Mouse (Mus musculus): ENCODE measurements at regions not wholly inside any gene's neighbourhood (a gene's known extent, or its start where the extent isn't known, plus 50 kb on each side); places are given as distances from the start of the nearest gene placed in this dataset.

DNA sequence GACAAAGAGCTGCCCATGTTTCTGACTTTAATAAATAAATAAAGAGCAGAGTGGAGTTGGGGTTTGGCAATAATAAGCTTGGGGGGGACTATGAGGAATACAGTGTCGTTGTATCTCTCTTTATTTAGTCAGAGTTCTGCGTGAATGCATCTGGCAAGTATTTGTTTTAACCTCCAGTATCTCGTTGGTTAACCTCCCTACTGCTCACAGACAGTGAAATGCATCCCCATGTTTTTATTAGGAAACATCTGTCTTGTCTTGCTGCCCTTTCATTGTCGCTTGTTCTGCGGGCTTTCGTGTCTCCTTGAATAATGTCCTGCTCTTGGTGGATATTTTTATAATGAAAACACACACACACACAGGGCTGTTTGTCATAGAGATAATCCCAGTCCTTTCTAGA, 118.8 kb upstream of the Ccdc54 start:
- no peak for DNase-seq (ENCODE audit: low spot score in 2 of 2)

DNA sequence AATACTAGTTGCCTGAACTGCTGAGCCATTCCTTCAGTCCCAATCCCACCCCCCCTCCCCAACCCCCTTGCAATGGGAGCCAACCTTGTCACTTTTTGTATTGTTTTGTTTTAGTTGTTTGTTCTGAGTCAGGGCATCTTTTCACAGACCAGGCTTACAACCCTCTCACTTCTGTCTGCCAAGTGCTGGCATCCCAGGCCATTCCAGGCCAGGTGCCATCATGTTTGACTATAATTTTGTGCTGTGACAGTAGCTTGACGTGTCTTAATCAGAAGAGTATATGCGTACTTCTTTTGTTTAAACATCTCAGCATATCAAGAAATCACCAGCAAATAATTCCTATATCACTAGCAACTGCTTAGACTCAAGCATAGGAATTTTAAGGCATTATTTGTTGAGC, 117.0 kb upstream of the Ccdc54 start:
- DNase-seq (ENCODE audit: low spot score in 2 of 2) = no peak

DNA sequence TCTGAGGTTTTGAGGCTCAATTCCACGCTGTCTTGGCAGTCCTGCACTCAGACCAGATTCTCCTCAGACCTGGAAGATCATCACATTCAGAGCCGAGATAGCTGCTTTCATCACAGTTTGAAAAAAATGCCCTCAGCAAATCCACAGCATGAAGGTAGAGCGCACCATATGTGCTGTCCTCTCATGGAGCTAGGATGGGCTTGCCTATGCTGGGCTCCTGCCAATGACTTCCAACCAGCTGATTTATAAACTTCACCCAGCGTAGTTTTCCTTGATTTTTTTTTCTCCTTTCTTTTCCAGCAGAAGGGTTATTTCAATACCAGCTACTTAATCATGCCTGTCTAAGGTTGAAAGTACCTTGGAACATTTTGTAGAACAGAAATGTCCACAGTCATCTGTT, 115.0 kb upstream of the Ccdc54 start:
- no peak for DNase-seq (ENCODE audit: low spot score in 2 of 2)

DNA sequence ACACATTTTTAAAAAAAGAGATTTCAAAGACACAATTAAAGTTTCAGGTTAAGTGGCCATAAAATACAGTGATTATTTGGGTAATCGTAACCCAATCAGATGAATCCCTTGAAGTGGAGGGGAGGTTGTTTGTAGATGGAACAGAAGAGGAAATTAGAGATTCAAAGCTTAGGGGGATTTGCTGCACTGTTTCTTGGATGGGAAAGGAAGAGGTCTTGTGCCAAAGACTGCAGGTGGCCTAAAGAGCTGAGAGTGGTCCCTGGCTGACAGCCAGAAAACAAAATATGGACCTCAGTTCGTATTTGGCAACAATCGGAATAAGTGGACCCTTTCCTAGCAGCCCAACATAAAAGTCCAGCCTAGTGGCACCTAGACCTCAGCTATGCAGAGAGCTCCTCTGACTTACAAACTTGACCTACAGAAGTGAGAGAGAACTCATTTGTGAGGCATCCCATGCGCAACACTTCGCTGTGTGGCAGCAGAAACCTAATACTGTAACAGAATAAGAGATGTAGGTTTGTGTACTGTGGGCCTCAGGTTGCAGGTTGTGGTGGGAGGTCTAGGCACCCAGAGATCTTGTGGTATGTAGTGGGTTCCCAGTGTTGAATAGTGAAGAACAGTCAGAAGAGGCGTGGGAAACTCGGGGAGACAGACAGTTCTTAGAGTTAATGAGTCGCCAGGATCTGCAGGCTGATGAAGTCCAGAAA, 110.0 kb upstream of the Ccdc54 start:
- DNase-seq (ENCODE audit: low spot score in 2 of 2) = no peak

DNA sequence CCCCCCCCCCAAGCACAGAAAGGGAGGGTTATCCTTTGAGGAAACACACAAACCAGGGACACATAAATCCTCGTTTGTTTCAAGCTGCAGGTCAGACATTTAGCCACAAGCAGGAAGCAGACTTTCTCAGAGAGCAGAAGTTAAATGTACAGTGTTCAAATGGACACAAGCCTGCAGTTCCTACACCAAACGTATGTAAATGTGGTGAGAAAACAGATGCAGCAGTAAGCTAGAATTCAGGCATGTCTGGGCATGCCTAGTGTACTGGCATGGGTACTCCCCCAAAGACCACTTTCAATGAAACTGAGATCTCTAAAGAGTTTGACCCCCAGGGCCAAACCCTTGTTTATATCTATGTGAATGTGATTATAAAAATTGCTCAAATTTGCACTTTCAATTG, 109.2 kb upstream of the Ccdc54 start:
- no peak for DNase-seq (ENCODE audit: low spot score in 2 of 2)

DNA sequence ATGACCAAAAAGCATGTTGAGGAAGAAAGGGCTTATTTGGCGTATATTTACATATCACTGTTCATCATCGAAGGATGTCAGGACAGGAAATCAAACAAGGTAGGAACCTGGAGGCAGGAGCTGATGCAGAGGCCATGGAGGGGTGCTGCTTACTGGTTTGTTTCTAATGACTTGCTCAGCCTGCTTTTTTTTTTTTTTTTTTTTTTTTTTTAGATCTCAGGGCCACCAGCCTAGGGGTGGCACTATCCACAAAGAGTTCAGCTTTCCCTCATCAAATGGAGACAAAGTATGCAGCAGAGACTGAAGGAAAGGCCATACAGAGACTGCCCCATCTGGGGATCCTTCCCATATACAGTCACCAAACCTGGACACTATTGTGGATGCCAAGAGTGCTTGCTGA, 106.8 kb upstream of the Ccdc54 start:
- DNase-seq (ENCODE audit: low spot score in 2 of 2) = no peak

DNA sequence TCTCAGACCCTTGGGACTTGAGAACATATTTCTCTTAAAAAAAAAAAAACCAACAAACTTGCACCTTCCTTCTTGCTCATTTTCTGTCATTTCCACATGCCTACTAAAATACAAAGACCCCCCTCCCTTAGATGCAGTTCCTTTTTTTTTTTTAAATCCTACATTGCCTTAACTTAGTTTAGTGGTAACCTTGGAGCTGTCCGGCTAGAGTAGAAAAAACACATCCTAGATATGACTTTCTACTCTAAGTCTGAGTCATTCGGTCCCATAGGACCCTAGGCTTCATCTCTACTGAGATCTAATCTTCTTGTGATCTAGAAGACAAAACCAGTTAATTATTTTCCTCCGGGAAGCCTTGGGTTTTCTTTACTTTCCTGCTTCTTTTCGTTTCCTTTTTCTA, 105.1 kb upstream of the Ccdc54 start:
- no peak for DNase-seq (ENCODE audit: low spot score in 2 of 2)

DNA sequence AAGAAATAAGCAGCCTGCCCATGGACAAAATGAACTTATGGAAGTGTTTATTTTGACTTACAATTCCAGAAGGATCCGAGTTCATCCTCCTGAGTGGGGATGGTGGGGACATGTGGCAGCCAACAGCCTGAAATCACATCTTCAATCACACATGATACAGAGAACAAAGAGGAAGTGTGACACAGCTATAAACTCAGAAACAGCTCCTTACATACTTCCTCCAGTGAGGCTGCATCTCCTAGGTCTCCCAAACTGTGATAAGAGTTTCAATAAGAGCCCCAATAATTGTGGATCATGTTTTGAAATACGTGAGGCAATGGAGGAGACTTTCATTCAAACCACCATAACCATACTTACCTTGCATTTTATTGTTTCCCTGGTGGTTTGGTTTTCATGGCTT, 103.1 kb upstream of the Ccdc54 start:
- DNase-seq (ENCODE audit: low spot score in 2 of 2) = no peak

DNA sequence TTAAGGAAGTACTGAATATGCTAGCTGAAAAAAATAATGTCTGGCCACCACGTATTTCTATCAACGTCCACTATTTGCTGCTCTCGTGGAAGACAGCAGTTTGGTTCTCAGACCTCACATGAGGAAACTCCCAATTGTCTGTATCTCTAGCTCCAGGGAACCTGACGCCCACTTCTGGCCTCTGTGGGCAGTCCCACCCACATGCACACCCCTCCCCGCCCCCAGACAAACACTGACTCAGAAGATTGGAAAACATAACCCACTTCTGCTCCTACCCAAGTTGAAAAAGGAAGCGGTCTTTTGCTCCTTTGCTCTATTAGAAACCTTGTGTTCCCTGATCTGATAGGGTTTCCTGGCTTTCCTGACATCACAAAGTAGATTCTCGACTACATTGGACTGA, 99.9 kb upstream of the Ccdc54 start:
- no peak for DNase-seq (ENCODE audit: low spot score in 2 of 2)

DNA sequence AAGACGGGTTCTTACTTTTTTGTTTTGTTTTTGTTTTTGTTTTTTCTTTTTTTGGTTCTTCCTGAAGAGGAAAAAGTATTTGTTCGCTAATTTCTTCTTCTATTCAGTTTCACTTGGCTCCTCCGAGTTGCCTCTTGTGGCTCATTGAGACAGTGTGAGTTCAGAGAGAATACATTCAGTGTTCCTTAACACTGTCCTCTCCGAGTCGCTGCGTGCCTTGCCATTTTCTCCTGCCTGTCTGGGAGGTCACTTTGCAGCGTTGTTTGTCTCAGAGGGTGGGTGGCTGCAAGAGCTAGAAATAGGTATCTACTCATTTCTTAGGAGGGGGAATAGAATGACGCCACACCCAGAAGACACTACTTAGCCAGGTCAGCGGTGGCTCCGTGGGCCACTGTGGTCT, 98.6 kb upstream of the Ccdc54 start:
- DNase-seq (ENCODE audit: low spot score in 2 of 2) = no peak

DNA sequence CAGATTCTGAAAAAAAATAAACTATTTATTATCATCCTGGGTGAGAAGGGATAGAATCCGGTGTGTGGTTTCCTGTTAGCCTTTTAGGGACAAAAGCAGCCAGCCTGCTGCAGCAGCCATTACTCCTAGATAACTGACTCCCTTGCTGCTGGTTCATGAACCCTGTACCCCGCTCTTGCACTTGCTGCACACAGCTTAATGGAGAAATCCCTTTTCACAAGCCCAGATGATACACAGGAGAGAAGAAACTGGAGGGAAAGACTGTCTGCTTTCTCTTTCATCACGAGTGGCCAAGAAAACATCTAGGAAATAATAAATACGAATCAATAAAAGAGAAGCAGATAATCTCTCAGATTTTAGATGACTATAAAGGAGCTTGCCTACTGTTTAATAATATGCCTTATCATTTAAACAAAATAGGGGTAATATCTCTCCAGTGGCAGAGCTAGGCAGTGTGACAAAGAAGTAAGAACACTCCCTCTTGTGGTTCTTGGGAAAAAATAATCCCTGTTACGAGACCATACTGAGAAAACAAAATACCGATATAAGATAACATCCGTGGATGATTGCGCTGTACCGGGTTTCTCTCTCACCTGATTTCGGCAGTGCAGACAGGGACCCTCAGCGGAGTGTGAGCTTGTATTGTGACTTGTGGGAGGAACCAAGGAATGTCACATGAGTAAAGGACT, 98.0 kb upstream of the Ccdc54 start:
- no peak for DNase-seq (ENCODE audit: low spot score in 2 of 2)

DNA sequence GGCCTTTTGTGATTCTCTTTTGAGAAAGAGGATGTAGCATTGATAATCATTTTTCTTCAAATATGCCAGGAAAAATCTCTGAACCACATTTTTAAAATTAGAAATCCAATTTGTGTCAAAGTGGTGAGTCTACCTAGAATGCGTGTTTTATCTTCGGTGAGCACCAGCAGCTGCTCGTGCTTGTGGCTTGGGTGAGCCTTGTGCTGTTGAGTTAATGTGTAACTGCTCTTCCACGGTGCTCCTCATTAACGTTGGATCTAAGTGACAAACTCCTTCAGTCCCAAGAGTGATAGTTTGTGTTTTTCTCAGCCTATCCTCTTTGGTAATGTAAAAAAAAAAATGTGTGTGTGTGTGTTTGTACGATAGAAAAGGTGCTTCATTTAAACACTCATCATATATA, 88.7 kb upstream of the Ccdc54 start:
- no peak for DNase-seq (ENCODE audit: low spot score in 2 of 2)

DNA sequence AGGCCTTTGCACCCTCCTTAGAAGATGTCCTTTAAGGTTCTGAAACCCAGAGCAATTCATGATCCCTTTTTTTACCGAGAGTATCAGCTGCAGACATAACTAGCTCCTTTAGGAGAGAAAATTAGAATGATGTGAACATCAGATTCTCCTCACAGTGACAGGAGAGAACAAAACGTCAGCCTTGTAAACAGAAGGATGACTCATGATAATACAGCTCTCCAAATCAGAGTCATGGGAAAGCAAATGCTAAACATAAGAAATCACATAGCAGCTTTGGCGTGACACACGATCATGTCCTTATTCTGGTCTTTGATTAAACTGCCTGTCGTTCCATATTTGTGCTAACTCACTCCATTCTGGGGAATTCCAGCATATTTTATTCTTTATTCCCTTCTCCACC, 82.4 kb upstream of the Ccdc54 start:
- DNase-seq (ENCODE audit: low spot score in 2 of 2) = no peak

DNA sequence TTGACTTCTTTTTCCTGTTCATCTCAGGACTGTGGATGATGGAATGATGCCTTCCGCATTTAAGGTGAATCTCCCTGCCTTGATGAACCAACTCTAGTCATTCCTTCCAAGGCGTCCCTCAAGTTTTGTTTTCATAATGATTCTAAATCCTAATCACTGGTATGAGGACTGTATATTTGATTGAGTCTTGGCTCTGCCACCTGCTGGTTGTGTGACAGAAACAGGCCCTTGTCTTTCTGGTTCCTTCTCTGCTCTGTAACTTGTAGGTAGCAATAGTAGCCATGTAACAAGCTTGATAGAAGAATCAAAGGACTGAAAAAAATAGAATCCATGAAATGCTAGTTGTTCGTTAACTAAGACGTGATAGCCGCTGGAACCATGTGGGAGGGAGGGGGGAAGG, 81.8 kb upstream of the Ccdc54 start:
- DNase-seq (ENCODE audit: low spot score in 2 of 2) = no peak

DNA sequence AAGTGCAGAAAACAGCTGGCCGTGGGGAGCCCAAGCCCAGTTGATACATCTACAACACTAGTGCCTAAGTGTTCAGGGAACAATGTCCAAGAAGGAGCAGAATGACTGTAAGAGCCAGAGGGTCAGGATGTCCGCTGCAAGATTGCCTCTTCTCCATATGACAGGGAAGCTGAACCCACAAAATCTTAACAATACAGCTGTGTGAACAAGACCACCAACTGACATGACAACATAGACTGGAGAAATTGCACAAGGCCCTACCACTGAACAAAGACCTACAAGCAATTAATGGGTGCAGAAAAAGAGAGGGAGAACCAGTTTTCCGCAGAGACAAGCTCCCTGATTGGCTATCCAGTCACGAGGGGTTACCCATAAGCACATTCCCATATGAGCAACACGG, 80.2 kb upstream of the Ccdc54 start:
- no peak for DNase-seq (ENCODE audit: low spot score in 2 of 2)

DNA sequence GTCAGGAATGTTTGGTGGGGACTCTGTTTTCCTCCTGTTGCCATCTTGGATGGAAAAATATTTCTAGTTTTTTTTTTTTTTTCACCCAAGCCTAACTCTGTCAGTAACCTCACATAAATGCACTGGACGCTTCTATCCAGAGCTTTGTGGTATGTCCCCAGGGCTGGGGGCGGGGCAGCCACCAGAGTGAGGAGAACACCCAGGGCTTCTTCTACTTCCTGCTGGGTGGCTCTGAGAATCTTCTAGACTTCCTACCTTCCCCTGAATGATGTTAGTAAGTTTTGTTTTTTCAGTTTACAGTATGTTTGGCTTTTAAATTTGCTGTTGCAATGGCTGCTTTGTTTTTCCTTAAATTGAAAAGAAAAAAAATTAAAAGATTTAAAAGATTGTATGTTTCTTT, 73.3 kb upstream of the Ccdc54 start:
- no peak for DNase-seq (ENCODE audit: low spot score in 2 of 2)

All from urinary bladder, postnatal 4 days (tissue).